Mouse (Mus musculus) midbrain, embryonic 15.5 days (tissue): ENCODE results near the gene Htr7. TPM values are rescaled to one million over a fixed set of nuclear protein-coding genes. Genes with fewer than 3 reads are reported as not detected.

Source experiments
- ATAC-seq: fragments of 200-750 bp; cut with Nextera tagmentation; replicated peaks from 2 replicates; pipeline ENCODE4 v1.8.0; 2017; ENCODE audit warnings: moderate TSS enrichment
- H3K27ac ChIP-seq: fragments of 300-500 bp; sonication (generic); 2 replicates; pipeline ENCODE4 v1.5.1; 2015; ENCODE audit warnings: mild to moderate bottlenecking, inconsistent platforms
- H3K27me3 ChIP-seq: fragments of 300-500 bp; sonication (generic); replicated peaks from 2 replicates; pipeline ENCODE4 v1.6.1; 2015; ENCODE audit warnings: inconsistent platforms
- H3K36me3 ChIP-seq: fragments of 300-500 bp; sonication (generic); replicated peaks from 2 replicates; pipeline ENCODE4 v1.6.1; 2015; ENCODE audit warnings: inconsistent platforms
- H3K4me1 ChIP-seq: fragments of 300-500 bp; sonication (generic); 2 replicates; pipeline ENCODE4 v1.6.1; 2015; ENCODE audit warnings: inconsistent platforms
- H3K4me2 ChIP-seq: fragments of 300-500 bp; sonication (generic); 2 replicates; pipeline ENCODE4 v1.6.1; 2015; ENCODE audit warnings: inconsistent platforms, mild to moderate bottlenecking, moderate library complexity
- H3K4me3 ChIP-seq: fragments of 300-500 bp; sonication (generic); 2 replicates; pipeline ENCODE4 v1.5.1; 2015; ENCODE audit warnings: mild to moderate bottlenecking, inconsistent platforms
- H3K9ac ChIP-seq: fragments of 300-500 bp; sonication (generic); 2 replicates; pipeline ENCODE4 v1.6.1; 2015; ENCODE audit warnings: mild to moderate bottlenecking, inconsistent platforms
- H3K9me3 ChIP-seq: fragments of 300-500 bp; sonication (generic); 2 replicates; pipeline ENCODE4 v1.6.1; 2016; ENCODE audit warnings: inconsistent platforms
- WGBS: fragments of 180-500 bp; shearing (Covaris S2); methylation state at CpG from one replicate; pipeline ENCODE4 v1.1.7; 2015; ENCODE audit warnings: mixed read lengths; 5-methylcytosine and 5-hydroxymethylcytosine counted together
- polyA plus RNA-seq: library from polyadenylated mRNA; unstranded; fragments of >200 nt; fragmentation: Nextera tagmentation; extraction: Ambion mirVana; gene quantifications from 2 replicates; pipeline ENCODE4 v1.2.1, GENCODE M21; 2015

The Htr7 gene
- polyA plus RNA-seq, result 8.5 and 8.7 TPM in 2 replicates

DNA sequence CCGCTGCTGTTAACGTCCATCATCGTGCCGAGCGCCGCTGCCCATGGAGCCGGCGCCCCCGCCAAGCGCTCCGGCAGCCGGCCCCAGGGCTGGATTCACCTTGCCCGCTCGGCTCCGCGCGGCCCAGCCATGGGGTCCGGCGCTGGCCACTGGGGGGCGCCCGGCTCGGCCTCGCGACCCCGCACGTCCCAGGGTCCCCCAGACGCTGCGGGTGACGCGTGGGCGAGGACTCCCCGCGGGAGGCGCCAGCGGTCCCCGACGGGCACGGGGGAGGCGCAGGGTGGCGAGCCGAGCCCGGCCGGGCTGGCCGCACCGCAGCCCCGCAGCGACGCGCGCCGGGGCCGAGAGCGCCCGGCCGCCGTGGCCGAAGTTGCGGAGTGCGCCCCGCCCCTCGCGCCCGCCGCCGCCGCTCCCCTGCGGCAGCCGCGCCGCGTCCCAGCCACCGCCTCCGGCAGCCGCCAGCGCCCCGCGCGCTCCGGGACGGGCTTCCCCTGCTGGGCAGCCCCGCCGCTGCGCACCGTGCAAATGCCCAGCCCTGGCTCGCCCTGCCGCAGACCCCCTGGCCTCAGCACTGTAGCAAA, at the start of gene Htr7:
Htr7 (minus strand) TSS at position 277 of the 581 bp plus-strand sequence.
- 0 out of 2 replicates have a peak within 1 kb of the TSS, but pooled peaks have one; percentile 34 for H3K27ac ChIP-seq
- no peaks in the 10 kb centered on the region for H3K9me3 ChIP-seq
- ATAC-seq, result peak; percentile 97
- H3K36me3 ChIP-seq, result no peaks in the 10 kb centered on the region
- WGBS, result under 1% methylated on average over 59 of the region's 86 CpGs
- peak within 1 kb of the TSS; percentile 65 for H3K9ac ChIP-seq
- peaks cover 13% of the 10 kb centered on the region; the same call in 1 of the 2 replicates for H3K27me3 ChIP-seq
- peaks cover 12% of the 10 kb centered on the region; the same call in 1 of the 2 replicates for H3K4me1 ChIP-seq
- peak within 1 kb of the TSS; percentile 71 for H3K4me3 ChIP-seq
- peak within 1 kb of the TSS; percentile 83 for H3K4me2 ChIP-seq

DNA sequence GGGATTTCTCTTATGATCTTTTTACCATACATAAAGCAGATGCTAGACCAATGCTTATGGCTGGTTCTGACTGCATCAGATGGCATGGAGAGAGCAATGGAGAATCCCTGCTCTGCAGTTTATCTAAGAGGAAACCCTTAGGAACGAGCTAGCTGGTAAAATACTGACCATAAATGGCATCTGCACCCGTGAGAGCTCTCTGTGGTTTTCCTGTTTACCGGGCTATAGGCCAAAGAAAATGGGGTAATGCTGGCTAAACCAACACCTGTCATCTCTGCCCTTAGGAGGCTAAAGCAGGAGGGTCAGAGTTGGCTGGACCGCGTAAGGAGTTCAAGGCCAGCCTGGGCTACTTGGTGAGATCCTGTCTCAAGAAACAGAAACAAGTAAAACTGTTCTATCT, 46.6 kb upstream of the Htr7 start:
- no peaks in the 10 kb centered on the region for H3K4me1 ChIP-seq
- peaks cover 26% of the 10 kb centered on the region; the same call in 1 of the 2 replicates for H3K36me3 ChIP-seq
- no peak overlapping the region for H3K4me2 ChIP-seq
- no peak overlapping the region for H3K4me3 ChIP-seq
- H3K27ac ChIP-seq, result no peak overlapping the region
- no peak overlapping the region for H3K9ac ChIP-seq
- H3K9me3 ChIP-seq, result no peaks in the 10 kb centered on the region
- no peaks in the 10 kb centered on the region for H3K27me3 ChIP-seq
- no peak for ATAC-seq
- WGBS, result 92% methylated on average over 5 of the region's 5 CpGs

- Histone ChIP-seq H3K27ac (no peak overlapping the region), H3K4me1 (no peaks in the 10 kb centered on the region), H3K4me3 (no peak overlapping the region), H3K27me3 (no peaks in the 10 kb centered on the region), H3K9me3 (no peaks in the 10 kb centered on the region), H3K4me2 (no peak overlapping the region), H3K36me3 (peaks cover 41% of the 10 kb centered on the region; the same call in 1 of the 2 replicates), H3K9ac (no peak overlapping the region)
- 92% methylated on average over 7 of the region's 7 CpGs for WGBS
- no peak for ATAC-seq
These were observed 41.6 kb upstream of the Htr7 start for GRCm38 (mm10) chr19:36098916-36099315.

DNA sequence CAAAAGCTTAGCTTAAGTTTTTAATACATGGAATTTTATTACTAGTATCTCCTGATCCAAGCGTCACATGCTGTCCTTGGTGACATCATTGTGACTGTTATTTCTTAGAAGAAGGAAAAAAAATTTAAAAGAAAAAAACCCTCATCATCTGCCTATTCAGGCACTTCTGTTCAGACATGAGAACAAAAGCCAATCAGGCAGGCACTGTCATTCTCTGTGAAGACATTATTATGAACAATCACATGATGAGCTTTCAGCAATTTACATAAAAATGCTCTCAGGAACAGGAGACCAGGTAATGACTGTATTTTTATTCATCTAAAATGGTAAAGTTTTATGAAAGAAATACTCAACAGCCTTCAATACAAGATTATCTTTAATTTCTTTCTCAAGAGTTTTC, 41.0 kb upstream of the Htr7 start:
- Histone ChIP-seq H3K9ac (no peak overlapping the region), H3K27me3 (no peaks in the 10 kb centered on the region), H3K9me3 (no peaks in the 10 kb centered on the region), H3K4me2 (no peak overlapping the region), H3K36me3 (peaks cover 43% of the 10 kb centered on the region; the same call in 1 of the 2 replicates), H3K27ac (no peak overlapping the region), H3K4me1 (no peaks in the 10 kb centered on the region), H3K4me3 (no peak overlapping the region)
- ATAC-seq, result no peak
- WGBS, result 91% methylated on average over 1 of the region's 1 CpGs

- Histone ChIP-seq H3K27me3 (no peaks in the 10 kb centered on the region), H3K9ac (no peak overlapping the region), H3K36me3 (peaks cover 40% of the 10 kb centered on the region; the same call in 1 of the 2 replicates), H3K9me3 (no peaks in the 10 kb centered on the region), H3K4me1 (no peaks in the 10 kb centered on the region), H3K4me2 (no peak overlapping the region), H3K4me3 (no peak overlapping the region), H3K27ac (no peak overlapping the region)
- 98% methylated on average over 3 of the region's 3 CpGs for WGBS
- ATAC-seq, result no peak
These were observed 39.9 kb upstream of the Htr7 start for GRCm38 (mm10) chr19:36097194-36097593.

DNA sequence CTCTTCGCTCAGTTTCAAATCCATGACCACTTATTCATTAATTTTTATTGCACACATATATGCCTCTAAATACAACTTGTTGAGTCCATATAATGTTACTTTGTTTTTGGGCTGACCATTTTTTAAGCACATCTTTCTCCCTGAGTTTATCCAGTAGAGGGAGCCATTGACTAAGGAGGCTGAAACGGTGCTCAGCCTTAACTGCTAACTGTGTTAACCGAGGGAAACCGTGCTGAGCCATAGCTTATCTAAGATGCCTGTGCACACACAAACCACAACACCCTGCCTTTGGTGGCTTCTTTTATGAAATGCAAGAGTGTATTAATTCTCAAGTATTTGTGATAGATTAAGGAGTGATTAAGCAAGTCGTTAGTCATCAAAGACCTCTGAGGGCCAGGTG, 33.5 kb upstream of the Htr7 start:
- no peak overlapping the region for H3K4me3 ChIP-seq
- no peak; the same call in 1 of the 2 replicates for ATAC-seq
- 50% methylated on average over 5 of the region's 5 CpGs for WGBS
- H3K27me3 ChIP-seq, result no peaks in the 10 kb centered on the region
- no peaks in the 10 kb centered on the region for H3K9me3 ChIP-seq
- no peak overlapping the region for H3K27ac ChIP-seq
- H3K4me1 ChIP-seq, result no peaks in the 10 kb centered on the region
- peaks cover 47% of the 10 kb centered on the region for H3K36me3 ChIP-seq
- no peak overlapping the region for H3K4me2 ChIP-seq
- H3K9ac ChIP-seq, result no peak overlapping the region

DNA sequence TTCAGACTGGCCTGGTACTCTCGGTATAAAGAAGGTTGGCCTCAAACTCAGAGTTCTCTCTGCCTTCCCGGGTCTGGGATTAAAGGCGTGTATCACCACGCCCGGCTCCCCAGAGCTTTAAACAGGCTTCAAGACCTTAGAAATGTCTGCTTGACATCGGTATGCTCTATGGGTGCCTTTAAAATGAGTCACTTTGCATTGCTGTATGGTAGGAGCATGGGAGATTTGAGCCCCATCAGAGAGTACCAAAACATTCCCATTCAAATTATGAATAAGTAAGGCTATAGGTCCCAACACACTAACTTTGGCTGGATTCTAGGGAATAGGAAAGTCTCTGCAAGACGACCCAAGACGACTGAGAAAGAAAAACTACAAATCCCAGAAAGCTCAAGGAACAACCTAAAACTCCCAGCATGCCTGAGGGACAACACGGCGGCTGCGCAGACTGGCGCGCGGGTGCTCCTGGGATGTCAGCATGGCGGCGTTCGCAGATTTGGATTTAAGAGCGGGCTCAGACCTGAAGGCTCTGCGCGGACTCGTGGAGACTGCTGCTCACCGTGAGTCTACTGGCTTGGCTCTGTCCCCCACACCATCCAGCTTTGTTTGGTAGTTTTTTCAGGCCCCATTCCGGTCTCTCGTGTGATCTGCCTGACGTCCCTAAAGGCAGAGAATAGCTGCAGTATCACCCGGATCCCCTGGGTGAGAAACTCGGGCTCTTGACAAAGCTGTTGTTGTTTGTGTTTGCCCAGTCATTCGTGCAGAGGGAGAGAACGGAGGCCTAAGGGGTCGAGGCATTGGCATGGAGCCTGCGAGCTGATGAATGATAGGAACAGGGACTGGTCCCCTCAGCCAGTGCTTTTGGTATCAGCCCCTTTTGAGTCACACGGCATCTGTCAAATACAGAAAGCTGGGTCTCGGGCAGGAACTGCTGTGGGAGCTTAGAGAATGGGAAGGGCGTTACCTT, 26.2 kb upstream of the Htr7 start, which contains the start of gene Rpp30:
Rpp30 (plus strand) TSS at position 455 of the 964 bp plus-strand sequence.
- 2% methylated on average over 34 of the region's 34 CpGs for WGBS
- peak within 1 kb of the TSS; percentile 17; the same call in 1 of the 2 replicates for H3K27ac ChIP-seq
- peak within 1 kb of the TSS; percentile 62 for H3K9ac ChIP-seq
- H3K4me2 ChIP-seq, result peak within 1 kb of the TSS; percentile 76
- peaks cover 12% of the 10 kb centered on the region for H3K4me1 ChIP-seq
- no peaks in the 10 kb centered on the region for H3K9me3 ChIP-seq
- H3K36me3 ChIP-seq, result peaks cover 9% of the 10 kb centered on the region; the same call in 1 of the 2 replicates
- H3K27me3 ChIP-seq, result no peaks in the 10 kb centered on the region
- H3K4me3 ChIP-seq, result peak within 1 kb of the TSS; percentile 55
- peak; percentile 98 for ATAC-seq

- Histone ChIP-seq H3K4me2 (peak overlapping the region; percentile 76), H3K36me3 (0 out of 2 replicates have a peak, but pooled peaks cover 2% of the 10 kb centered on the region), H3K9ac (no peak overlapping the region), H3K4me1 (peaks cover 12% of the 10 kb centered on the region), H3K27me3 (no peaks in the 10 kb centered on the region), H3K9me3 (no peaks in the 10 kb centered on the region), H3K27ac (no peak overlapping the region), H3K4me3 (peak overlapping the region; percentile 55)
- peak; percentile 87 for ATAC-seq
- WGBS, result 38% methylated on average over 7 of the region's 7 CpGs
These were observed 25.4 kb upstream of the Htr7 start for GRCm38 (mm10) chr19:36082606-36083261.

DNA sequence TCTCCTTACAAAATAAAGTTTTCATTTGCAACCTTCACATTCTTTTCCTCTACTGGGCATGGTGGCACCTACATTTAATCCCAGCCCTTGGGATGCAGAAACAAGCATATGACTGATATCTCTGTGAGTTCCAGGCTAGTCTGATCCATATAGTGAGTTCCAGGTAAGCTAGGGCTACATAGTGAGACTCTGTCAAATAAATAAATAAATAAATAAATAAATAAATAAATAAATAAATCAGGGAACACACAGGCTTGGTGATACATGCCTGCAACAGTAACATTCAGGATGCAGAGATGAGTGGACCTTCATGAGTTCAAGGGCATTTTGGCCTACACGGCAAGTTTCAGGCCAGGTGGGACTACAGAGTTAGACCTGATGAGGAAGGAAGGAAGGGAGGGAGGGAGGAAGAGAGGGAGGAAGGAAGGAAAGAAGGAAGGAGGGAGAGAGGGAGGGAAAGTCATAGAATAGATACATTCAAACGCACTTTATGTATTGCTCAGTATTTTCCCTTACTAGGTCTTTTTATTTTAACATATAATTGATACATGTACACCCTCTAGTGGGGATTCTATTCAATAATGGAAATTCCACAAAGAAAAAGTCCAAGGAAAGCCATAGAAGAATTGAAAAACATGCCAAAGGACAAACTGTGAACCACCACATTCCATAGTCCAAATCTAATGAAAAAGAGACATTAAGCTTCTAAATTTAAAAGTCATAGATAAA, 5.7 kb upstream of the Htr7 start:
- Histone ChIP-seq H3K9me3 (no peaks in the 10 kb centered on the region), H3K27ac (no peak overlapping the region), H3K9ac (no peak overlapping the region), H3K4me2 (no peak overlapping the region), H3K4me3 (no peak overlapping the region), H3K36me3 (no peaks in the 10 kb centered on the region), H3K27me3 (no peaks in the 10 kb centered on the region), H3K4me1 (peaks cover 3% of the 10 kb centered on the region; the same call in 1 of the 2 replicates)
- WGBS, result 73% methylated on average over 2 of the region's 2 CpGs
- peak; percentile 66 for ATAC-seq

- peaks cover 13% of the 10 kb centered on the region; the same call in 1 of the 2 replicates for H3K27me3 ChIP-seq
- H3K27ac ChIP-seq, result 0 out of 2 replicates have a peak overlapping the region, but pooled peaks have one; percentile 34
- no peaks in the 10 kb centered on the region for H3K36me3 ChIP-seq
- peaks cover 12% of the 10 kb centered on the region; the same call in 1 of the 2 replicates for H3K4me1 ChIP-seq
- no peaks in the 10 kb centered on the region for H3K9me3 ChIP-seq
- WGBS, result 11% methylated on average over 49 of the region's 49 CpGs
- ATAC-seq, result peak; percentile 78
- H3K4me3 ChIP-seq, result peak overlapping the region; percentile 71
- peak overlapping the region; percentile 83 for H3K4me2 ChIP-seq
- peak overlapping the region; percentile 65 for H3K9ac ChIP-seq
These were observed 645 bp downstream of the Htr7 start for GRCm38 (mm10) chr19:36056502-36057221.

DNA sequence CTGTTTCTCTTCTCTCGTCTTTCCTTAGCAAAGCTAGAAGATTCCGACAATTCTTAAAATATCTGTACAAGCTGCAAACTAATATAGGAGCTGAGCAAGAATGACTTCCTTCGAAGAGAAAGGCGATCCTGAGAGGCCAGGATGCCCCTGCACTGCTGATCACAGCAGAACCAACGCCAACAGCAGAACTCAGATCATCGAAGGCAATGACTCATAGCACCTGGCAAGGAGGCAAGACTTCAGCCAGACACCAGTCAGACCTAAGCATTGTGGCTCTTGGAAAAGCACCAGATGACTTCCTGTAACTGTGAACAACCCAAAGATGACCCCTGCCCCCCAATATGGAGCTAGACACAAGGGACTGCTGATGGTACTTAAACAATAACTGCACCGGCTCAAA, 11.3 kb downstream of the Htr7 start:
- no peak for ATAC-seq
- no peaks in the 10 kb centered on the region for H3K9me3 ChIP-seq
- no peaks in the 10 kb centered on the region for H3K36me3 ChIP-seq
- WGBS, result 87% methylated on average over 7 of the region's 7 CpGs
- no peak overlapping the region for H3K9ac ChIP-seq
- no peaks in the 10 kb centered on the region for H3K4me1 ChIP-seq
- H3K27me3 ChIP-seq, result no peaks in the 10 kb centered on the region
- no peak overlapping the region for H3K4me2 ChIP-seq
- H3K4me3 ChIP-seq, result no peak overlapping the region
- H3K27ac ChIP-seq, result no peak overlapping the region
